Comparison of ENCODE assay signal across 8 mouse cellular contexts in the genomic region with DNA sequence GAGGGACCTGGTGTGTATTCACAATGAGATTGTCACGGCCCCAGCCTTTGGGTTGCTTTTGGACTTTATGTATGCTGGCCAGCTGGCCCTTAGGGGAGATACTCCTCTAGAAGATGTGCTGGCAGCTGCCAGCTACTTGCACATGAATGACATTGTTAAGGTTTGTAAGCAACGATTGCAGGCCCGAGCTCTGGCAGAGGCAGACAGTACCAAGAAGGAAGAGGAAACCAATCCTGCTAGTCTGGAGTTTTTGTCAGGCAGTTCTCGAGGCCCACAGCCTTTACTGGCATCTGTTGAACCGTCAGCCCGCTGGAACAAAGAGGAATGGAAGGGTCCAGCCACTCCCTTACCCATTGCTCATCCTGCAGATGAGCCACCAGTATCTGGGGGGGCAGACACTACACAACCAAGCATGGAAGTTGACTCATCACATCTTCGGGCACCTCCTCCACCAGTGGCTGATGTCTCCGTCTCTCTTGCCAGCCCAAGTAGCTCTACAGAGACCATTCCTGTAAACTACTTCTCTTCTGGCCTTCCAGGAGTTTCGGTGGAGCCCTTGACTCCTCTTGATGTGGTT. TPM values are rescaled to one million over a fixed set of nuclear protein-coding genes. Genes with fewer than 3 reads are reported as not detected.
DNase-seq lines count a peak whose midpoint lies in the region; ATAC-seq and TF ChIP-seq lines count a peak whose summit lies in the region.

No protein-coding gene starts in this region.

- peaks cover under 1% of the 10 kb centered on the region for H3K79me2 ChIP-seq in C2C12 (ENCODE audit: control insufficient read depth, insufficient read depth)

- H3K9ac ChIP-seq in forebrain, postnatal 0 days = peak overlapping the region; percentile 56; the same call in 1 of the 2 replicates
- no peak overlapping the region; the same call in 1 of the 2 replicates for H3K9ac ChIP-seq in liver, postnatal 0 days (replicated peaks)

- H3K9me3 ChIP-seq in forebrain, postnatal 0 days (ENCODE audit: low read length) = no peaks in the 10 kb centered on the region
- no peaks in the 10 kb centered on the region for H3K9me3 ChIP-seq in liver, postnatal 0 days (ENCODE audit: low read length)

- H3K4me1 ChIP-seq in forebrain, postnatal 0 days (ENCODE audit: insufficient read depth) = peaks cover 7% of the 10 kb centered on the region
- H3K4me1 ChIP-seq in liver, postnatal 0 days (ENCODE audit: insufficient read depth) = peaks cover 19% of the 10 kb centered on the region

- H3K79me3 ChIP-seq in C2C12 (ENCODE audit: low read depth) = peaks cover 5% of the 10 kb centered on the region

- DNase-seq in heart, adult 11 months = peak; percentile 91
- no peak for DNase-seq in heart, postnatal 10 days
- DNase-seq in forebrain, postnatal 0 days = no peak
- DNase-seq in liver, postnatal 0 days = no peak
- no peak for DNase-seq in spleen, postnatal 36 days (ENCODE audit: low spot score in 2 of 2)
- DNase-seq in right cerebral cortex, postnatal 14 days = no peak
- DNase-seq in left cerebral cortex, postnatal 25 days (ENCODE audit: low spot score in 2 of 2) = no peak

- H3K4me3 ChIP-seq in C2C12 (ENCODE audit: insufficient read depth, poor library complexity, severe bottlenecking) = peak overlapping the region; percentile 51
- peak overlapping the region; percentile 58; the same call in 1 of the 2 replicates for H3K4me3 ChIP-seq in forebrain, postnatal 0 days (ENCODE audit: low read depth, low read length)
- H3K4me3 ChIP-seq in liver, postnatal 0 days (ENCODE audit: low read depth, low read length) = no peak overlapping the region

- intact Hi-C loops in heart, postnatal 10 days (cut with DNase I) = loop anchor here (2.0 to 5.0 kb wide), 2 partner anchors 16 to 46 kb away; partner anchors contain the start of genes Nxf1 and Ttc9c
- intact Hi-C loops in left cerebral cortex, postnatal 25 days (cut with DNase I) = loop anchor here (2.0 kb wide), 1 partner anchor 16 kb away; the partner anchor contains the start of gene Ttc9c

- peak overlapping the region; percentile 75 for H3K4me2 ChIP-seq in forebrain, postnatal 0 days (ENCODE audit: low read depth)
- peak overlapping the region; percentile 84; the same call in 1 of the 2 replicates for H3K4me2 ChIP-seq in liver, postnatal 0 days (ENCODE audit: low read depth, low read length)

- no peak for ATAC-seq in forebrain, postnatal 0 days
- no peak for ATAC-seq in liver, postnatal 0 days

- peak overlapping the region; percentile 90; the same call in 1 of the 2 replicates for H3K27ac ChIP-seq in forebrain, postnatal 0 days (ENCODE audit: low read depth, low read length)
- H3K27ac ChIP-seq in liver, postnatal 0 days (ENCODE audit: low read depth) = peak overlapping the region; percentile 36

- H3K36me3 ChIP-seq in C2C12 (ENCODE audit: control insufficient read depth, insufficient read depth) = peaks cover 32% of the 10 kb centered on the region
- peaks cover 5% of the 10 kb centered on the region; the same call in 1 of the 2 replicates for H3K36me3 ChIP-seq in forebrain, postnatal 0 days (ENCODE audit: insufficient read depth)
- H3K36me3 ChIP-seq in liver, postnatal 0 days (replicated peaks; ENCODE audit: insufficient read depth, low read length) = peaks cover 8% of the 10 kb centered on the region

- 91% methylated on average over 9 of the region's 9 CpGs for WGBS in forebrain, postnatal 0 days
- 73% methylated on average over 9 of the region's 9 CpGs for WGBS in liver, postnatal 0 days (ENCODE audit: insufficient replicate concordance)

- no peak for TF ChIP-seq EP300 in liver, postnatal 0 days (IDR thresholded peaks at IDR 0.05; ENCODE audit: low read depth)

- H3K27me3 ChIP-seq in C2C12 (ENCODE audit: control insufficient read depth, insufficient read depth, insufficient read length) = no peaks in the 10 kb centered on the region
- no peaks in the 10 kb centered on the region for H3K27me3 ChIP-seq in forebrain, postnatal 0 days (ENCODE audit: insufficient read depth, low read length)
- no peaks in the 10 kb centered on the region for H3K27me3 ChIP-seq in liver, postnatal 0 days (ENCODE audit: insufficient read depth, low read length)

- peak overlapping the region; percentile 33 for H3ac ChIP-seq in C2C12 (ENCODE audit: control insufficient read depth, insufficient read length, low read depth)

- TF ChIP-seq CTCF in C2C12 (IDR thresholded peaks at IDR 0.05; ENCODE audit: control insufficient read depth, insufficient read depth, insufficient read length) = no peak
- TF ChIP-seq CTCF in forebrain, postnatal 0 days (IDR thresholded peaks at IDR 0.05; ENCODE audit: low read depth) = no peak
- no peak for TF ChIP-seq CTCF in liver, postnatal 0 days (IDR thresholded peaks at IDR 0.05; ENCODE audit: low read depth)

TF ChIP-seq in C2C12, 6 proteins besides CTCF, POLR2A, EP300 and RAD21:
- no peak for TF ChIP-seq USF1 (IDR thresholded peaks at IDR 0.05; ENCODE audit: low read depth)
- TF ChIP-seq MAX (IDR thresholded peaks at IDR 0.05) = peak; percentile 17
- no peak for TF ChIP-seq FOSL1 (IDR thresholded peaks at IDR 0.05; ENCODE audit: insufficient read depth, low read length, poor library complexity, severe bottlenecking)
- no peak for TF ChIP-seq MYOG (IDR thresholded peaks at IDR 0.05; ENCODE audit: control insufficient read depth, extremely low read depth, insufficient read length)
- TF ChIP-seq MYOD1 (IDR thresholded peaks at IDR 0.05; ENCODE audit: control insufficient read depth, insufficient read length, low read depth) = no peak
- TF ChIP-seq CEBPB (IDR thresholded peaks at IDR 0.05; ENCODE audit: low read depth) = no peak

RNA-seq across cellular contexts. Expression of gene Zbtb3, which starts 0.9 kb away (rescaled TPM):
- 1 to 10 TPM; 2.2 to 3.0 TPM for total RNA-seq in heart, postnatal 10 days (2021)
- 3.6 TPM for polyA plus RNA-seq in C2C12 (2012; fragmentation: generic; extraction: Trizol)
- total RNA-seq in forebrain, postnatal 0 days (2014; rRNA removed) = 7.0 and 7.3 TPM in 2 replicates
- 4.3 and 5.0 TPM in 2 replicates for polyA plus RNA-seq in forebrain, postnatal 0 days (2015; fragmentation: Nextera tagmentation; extraction: Ambion mirVana)
- 0.82 and 0.91 TPM in 2 replicates for polyA plus RNA-seq in liver, postnatal 0 days (2015; fragmentation: Nextera tagmentation; extraction: Ambion mirVana)
- total RNA-seq in left cerebral cortex, postnatal 25 days (2021) = 1 to 10 TPM; 5.9 to 7.1 TPM

RNA-seq across cellular contexts. Expression of gene Polr2g, which starts 4.9 kb away (rescaled TPM):
- 10 to 100 TPM; 72.7 to 76.0 TPM for total RNA-seq in heart, postnatal 10 days (2021)
- 178 TPM for polyA plus RNA-seq in C2C12 (2012; fragmentation: generic; extraction: Trizol)
- total RNA-seq in forebrain, postnatal 0 days (2014; rRNA removed) = 89.3 and 99.3 TPM in 2 replicates
- polyA plus RNA-seq in forebrain, postnatal 0 days (2015; fragmentation: Nextera tagmentation; extraction: Ambion mirVana) = 193 and 216 TPM in 2 replicates
- polyA plus RNA-seq in liver, postnatal 0 days (2015; fragmentation: Nextera tagmentation; extraction: Ambion mirVana) = 61.7 and 63.3 TPM in 2 replicates
- total RNA-seq in left cerebral cortex, postnatal 25 days (2021) = 100 to 1,000 TPM; 107 to 113 TPM

RNA-seq across cellular contexts. Expression of gene Ttc9c, which starts 15.8 kb away (rescaled TPM):
- 10 to 100 TPM; 14.2 to 17.6 TPM for total RNA-seq in heart, postnatal 10 days (2021)
- 17.7 TPM for polyA plus RNA-seq in C2C12 (2012; fragmentation: generic; extraction: Trizol)
- total RNA-seq in forebrain, postnatal 0 days (2014; rRNA removed) = 71.9 and 72.6 TPM in 2 replicates
- 34.1 and 44.4 TPM in 2 replicates for polyA plus RNA-seq in forebrain, postnatal 0 days (2015; fragmentation: Nextera tagmentation; extraction: Ambion mirVana)
- polyA plus RNA-seq in liver, postnatal 0 days (2015; fragmentation: Nextera tagmentation; extraction: Ambion mirVana) = 9.8 and 12.5 TPM in 2 replicates
- 10 to 100 TPM; 35.1 to 35.5 TPM for total RNA-seq in left cerebral cortex, postnatal 25 days (2021)

RNA-seq across cellular contexts. Expression of gene Hnrnpul2, which starts 16.5 kb away (rescaled TPM):
- 10 to 100 TPM; 51.0 to 56.3 TPM for total RNA-seq in heart, postnatal 10 days (2021)
- polyA plus RNA-seq in C2C12 (2012; fragmentation: generic; extraction: Trizol) = 45.5 TPM
- 28.2 and 38.3 TPM in 2 replicates for total RNA-seq in forebrain, postnatal 0 days (2014; rRNA removed)
- polyA plus RNA-seq in forebrain, postnatal 0 days (2015; fragmentation: Nextera tagmentation; extraction: Ambion mirVana) = 3.9 and 5.3 TPM in 2 replicates
- polyA plus RNA-seq in liver, postnatal 0 days (2015; fragmentation: Nextera tagmentation; extraction: Ambion mirVana) = 2.1 and 2.3 TPM in 2 replicates
- total RNA-seq in left cerebral cortex, postnatal 25 days (2021) = 100 to 1,000 TPM; 110 to 112 TPM

RNA-seq across cellular contexts. Expression of gene Taf6l, which starts 17.1 kb away (rescaled TPM):
- 10 to 100 TPM in 1 of 2 experiments, 1 to 10 TPM in 1; 9.5 to 10.2 TPM for total RNA-seq in heart, postnatal 10 days (2021)
- polyA plus RNA-seq in C2C12 (2012; fragmentation: generic; extraction: Trizol) = 28.5 TPM
- total RNA-seq in forebrain, postnatal 0 days (2014; rRNA removed) = 27.2 and 31.7 TPM in 2 replicates
- polyA plus RNA-seq in forebrain, postnatal 0 days (2015; fragmentation: Nextera tagmentation; extraction: Ambion mirVana) = 25.1 and 25.2 TPM in 2 replicates
- 6.6 and 7.9 TPM in 2 replicates for polyA plus RNA-seq in liver, postnatal 0 days (2015; fragmentation: Nextera tagmentation; extraction: Ambion mirVana)
- 10 to 100 TPM; 12.0 to 12.4 TPM for total RNA-seq in left cerebral cortex, postnatal 25 days (2021)
